Mouse (Mus musculus) adrenal gland, postnatal 14 days (tissue): Measurements from ENCODE around the gene Psg17. TPM values are rescaled to one million over a fixed set of nuclear protein-coding genes. Genes with fewer than 3 reads are reported as not detected.
"Not testable (repeated sequence)": the region's sequence is repeated elsewhere in the genome, so short reads cannot be mapped to it uniquely, and the experiment has no call there.

ENCODE experiments used
- DNase-seq: peaks from one replicate; pipeline ENCODE4 v3.0.0; 2021; ENCODE audit warnings: mixed read lengths
- long read RNA-seq, 2 experiments: library from polyadenylated mRNA; stranded (forward); transcript quantifications; one replicate each; pipeline ENCODE4 v2.0.0; 2021
- total RNA-seq: library from RNA; stranded (reverse); gene quantifications from 2 replicates; pipeline ENCODE4 v1.2.3, GENCODE M21; 2021

The Psg17 gene
- total RNA-seq, result not detected in 2 replicates
- long read RNA-seq, experiment 1, result 0 reads
- long read RNA-seq, experiment 2, result 0 reads

GRCm38 (mm10) chr7:18821507-18821906 is at the start of gene Psg17:
Psg17 (minus strand) TSS chr7:18821607.
- no peak for DNase-seq

GRCm38 (mm10) chr7:18871031-18871430 is 49.6 kb upstream of the Psg17 start, which contains the start of gene Pglyrp1:
Pglyrp1 (plus strand) TSS chr7:18871331.
- not testable (repeated sequence) for DNase-seq

GRCm38 (mm10) chr7:18868491-18868890 is 47.1 kb upstream of the Psg17 start:
- DNase-seq, result no peak

- no peak for DNase-seq
Measured at GRCm38 (mm10) chr7:18862801-18863200, 41.4 kb upstream of the Psg17 start.

- DNase-seq, result no peak
Measured at GRCm38 (mm10) chr7:18858310-18858916, 37.0 kb upstream of the Psg17 start.

- DNase-seq, result no peak
Measured at GRCm38 (mm10) chr7:18848395-18848794, 27.0 kb upstream of the Psg17 start.

- no peak for DNase-seq
Measured at GRCm38 (mm10) chr7:18844811-18845210, 23.4 kb upstream of the Psg17 start.

GRCm38 (mm10) chr7:18841174-18841567 is 19.8 kb upstream of the Psg17 start:
- no peak for DNase-seq

GRCm38 (mm10) chr7:18840386-18841173 is 19.2 kb upstream of the Psg17 start:
- DNase-seq, result peak; percentile 52

- peak; percentile 17 for DNase-seq
Measured at GRCm38 (mm10) chr7:18839865-18840264, 18.5 kb upstream of the Psg17 start, which contains the start of gene Mill2. Mill2 (plus strand) TSS chr7:18839966.

GRCm38 (mm10) chr7:18832298-18832697 is 10.9 kb upstream of the Psg17 start:
- DNase-seq, result peak; percentile 21

GRCm38 (mm10) chr7:18829545-18829944 is 8.1 kb upstream of the Psg17 start:
- DNase-seq, result no peak

- DNase-seq, result peak; percentile 11
Measured at GRCm38 (mm10) chr7:18828592-18828991, 7.2 kb upstream of the Psg17 start.

GRCm38 (mm10) chr7:18827792-18828546 is 6.6 kb upstream of the Psg17 start:
- no peak for DNase-seq

- no peak for DNase-seq
Measured at GRCm38 (mm10) chr7:18818301-18818700, 3.1 kb downstream of the Psg17 start.

- no peak for DNase-seq
Measured at GRCm38 (mm10) chr7:18803526-18803925, 17.9 kb downstream of the Psg17 start.

- no peak for DNase-seq
Measured at GRCm38 (mm10) chr7:18799129-18799528, 22.3 kb downstream of the Psg17 start.

- DNase-seq, result no peak
Measured at GRCm38 (mm10) chr7:18798420-18798819, 23.0 kb downstream of the Psg17 start, which contains the start of gene Psg19. Psg19 (minus strand) TSS chr7:18798520.

GRCm38 (mm10) chr7:18790671-18791070 is 30.7 kb downstream of the Psg17 start:
- not testable (repeated sequence) for DNase-seq

- not testable (repeated sequence) for DNase-seq
Measured at GRCm38 (mm10) chr7:18781301-18781700, 40.1 kb downstream of the Psg17 start.

GRCm38 (mm10) chr7:18779337-18779781 is 42.0 kb downstream of the Psg17 start:
- DNase-seq, result no peak
